Mouse (Mus musculus): Measurements from ENCODE around the gene BC024063. TPM values are rescaled to one million over a fixed set of nuclear protein-coding genes. Genes with fewer than 3 reads are reported as not detected.

The BC024063 gene
- polyA plus RNA-seq, 2 experiments, result 0.28 to 0.63 TPM

DNA sequence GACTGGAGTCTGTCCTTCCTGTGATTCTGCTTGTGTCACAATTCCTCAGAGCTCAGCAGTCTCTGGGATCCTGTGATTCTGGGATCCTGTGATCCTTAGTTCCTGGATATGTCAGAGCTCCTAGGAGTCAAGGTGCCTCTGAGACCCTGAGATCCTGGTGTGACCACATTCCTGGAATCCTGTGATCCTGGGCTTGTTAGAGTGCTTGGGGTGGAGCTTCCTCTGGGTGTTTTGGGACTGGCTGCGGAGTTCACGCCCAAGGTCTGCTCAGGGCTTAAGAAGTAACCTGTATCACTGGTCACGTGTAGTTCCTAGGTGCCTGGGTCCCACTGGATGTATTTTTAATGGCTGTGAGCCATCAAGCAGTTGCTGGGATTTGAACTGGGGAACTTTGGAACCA is 34.1 kb downstream of the BC024063 start:
- no peak overlapping the region for H3K9ac ChIP-seq (replicated peaks)
- H3K4me3 ChIP-seq (ENCODE audit: insufficient read depth in 1 of 2, low read depth in 2 of 2, low read length in 2 of 2), result no peak overlapping the region
- no peak overlapping the region for H3K4me2 ChIP-seq (ENCODE audit: low read depth)
- TF ChIP-seq CTCF (IDR thresholded peaks at IDR 0.05; ENCODE audit: low read depth), result no peak
- no peak for TF ChIP-seq EP300 (IDR thresholded peaks at IDR 0.05; ENCODE audit: low read depth)
- no peaks in the 10 kb centered on the region for H3K27me3 ChIP-seq (ENCODE audit: control insufficient read depth, insufficient read depth, low read length)
- DNase-seq (ENCODE audit: low read depth in 3 of 3, low spot score in 3 of 3), result no peak
- no peaks in the 10 kb centered on the region; the same call in 1 of the 2 replicates for H3K9me3 ChIP-seq (ENCODE audit: control insufficient read depth, low read length)
- no peak overlapping the region for H3K27ac ChIP-seq
- H3K36me3 ChIP-seq (replicated peaks; ENCODE audit: control insufficient read depth, insufficient read depth, low read depth), result no peaks in the 10 kb centered on the region
- 58% methylated on average over 3 of the region's 3 CpGs for WGBS (ENCODE audit: insufficient replicate concordance)
- no peaks in the 10 kb centered on the region for H3K4me1 ChIP-seq (replicated peaks; ENCODE audit: control insufficient read depth in 2 of 2, insufficient read depth in 2 of 2, low read length in 1 of 2)
- ATAC-seq (ENCODE audit: insufficient read depth), result no peak

DNA sequence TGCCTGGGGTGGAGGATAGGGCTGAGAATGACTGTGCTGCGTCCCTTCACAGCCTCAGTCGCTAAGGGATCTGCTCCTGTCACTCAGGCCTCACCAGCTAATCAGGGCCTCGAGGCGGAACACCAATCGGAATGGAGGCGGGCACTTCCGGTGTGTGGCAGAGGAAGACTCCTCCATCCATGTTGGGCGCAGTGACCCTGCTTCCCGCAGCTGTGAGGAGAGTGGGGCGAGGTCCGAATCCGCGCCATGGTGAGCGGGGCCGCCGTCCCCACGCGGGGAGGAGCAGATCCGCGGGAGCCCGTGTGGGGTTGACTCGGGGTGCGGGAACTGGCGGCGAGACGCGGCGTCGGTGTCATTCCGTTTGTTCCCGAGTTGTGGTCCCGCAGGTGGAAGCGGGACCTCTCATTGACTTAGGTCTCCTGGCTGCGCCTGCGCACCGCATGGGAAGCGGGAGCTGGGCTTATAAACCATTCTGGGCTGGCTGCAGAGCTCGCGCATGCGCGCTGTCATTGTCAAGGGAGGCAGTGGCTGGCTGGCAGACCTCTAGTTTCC is 44.8 kb downstream of the BC024063 start, which contains the start of gene AU041133:
TSS of gene AU041133 (plus strand) at position 164 of the 552 bp plus-strand sequence.
- Histone ChIP-seq H3K27me3 (ENCODE audit: control insufficient read depth, insufficient read depth, low read length) (no peaks in the 10 kb centered on the region), H3K4me3 (ENCODE audit: insufficient read depth in 1 of 2, low read depth in 2 of 2, low read length in 2 of 2) (peak within 1 kb of the TSS; percentile 70 to 72), H3K9ac (replicated peaks) (peak within 1 kb of the TSS; percentile 62), H3K27ac (no peak within 1 kb of the TSS), H3K4me2 (ENCODE audit: low read depth) (peak within 1 kb of the TSS; percentile 64), H3K36me3 (replicated peaks; ENCODE audit: control insufficient read depth, insufficient read depth, low read depth) (no peaks in the 10 kb centered on the region), H3K9me3 (ENCODE audit: control insufficient read depth, low read length) (no peaks in the 10 kb centered on the region; the same call in 1 of the 2 replicates), H3K4me1 (replicated peaks; ENCODE audit: control insufficient read depth in 2 of 2, insufficient read depth in 2 of 2, low read length in 1 of 2) (peaks cover 0 to 4% of the 10 kb centered on the region in 2 experiments; a peak in 1 of 4 replicates)
- TF ChIP-seq EP300 (IDR thresholded peaks at IDR 0.05; ENCODE audit: low read depth) (no peak), CTCF (IDR thresholded peaks at IDR 0.05; ENCODE audit: low read depth) (no peak)
- ATAC-seq (ENCODE audit: insufficient read depth) (peak; percentile 99), DNase-seq (ENCODE audit: low read depth in 3 of 3, low spot score in 3 of 3) (peak; percentile 58 to 68 (median 65))
- WGBS (ENCODE audit: insufficient replicate concordance), result under 1% methylated on average over 41 of the region's 41 CpGs

DNA sequence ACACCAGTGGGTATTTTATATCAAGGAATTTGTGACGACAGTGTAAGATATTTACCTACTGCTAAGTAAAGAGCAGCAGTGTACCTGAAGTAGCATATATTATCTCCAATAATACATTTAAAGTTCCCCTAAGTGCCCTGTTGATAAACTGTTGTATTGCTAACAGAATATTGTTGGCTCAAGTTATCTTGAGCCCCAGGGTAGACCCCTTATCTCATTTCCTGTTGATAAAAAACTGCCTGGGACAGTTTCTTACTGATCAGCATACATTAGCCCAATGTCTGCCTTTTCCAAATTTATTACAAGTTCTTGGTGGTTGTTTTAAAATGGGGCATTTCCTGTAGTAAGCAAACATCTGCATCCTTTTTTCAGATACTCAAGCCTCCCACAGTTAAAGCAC is 62.1 kb downstream of the BC024063 start:
- WGBS (ENCODE audit: insufficient replicate concordance), result 70% methylated on average over 1 of the region's 1 CpGs
- Histone ChIP-seq H3K27me3 (ENCODE audit: control insufficient read depth, insufficient read depth, low read length) (no peaks in the 10 kb centered on the region), H3K27ac (no peak overlapping the region), H3K4me1 (replicated peaks; ENCODE audit: control insufficient read depth in 2 of 2, insufficient read depth in 2 of 2, low read length in 1 of 2) (no peaks in the 10 kb centered on the region), H3K4me3 (ENCODE audit: insufficient read depth in 1 of 2, low read depth in 2 of 2, low read length in 2 of 2) (no peak overlapping the region), H3K9me3 (ENCODE audit: control insufficient read depth, low read length) (peaks cover 3% of the 10 kb centered on the region; the same call in 1 of the 2 replicates), H3K36me3 (replicated peaks; ENCODE audit: control insufficient read depth, insufficient read depth, low read depth) (no peaks in the 10 kb centered on the region), H3K9ac (replicated peaks) (no peak overlapping the region), H3K4me2 (ENCODE audit: low read depth) (no peak overlapping the region)
- no peak for ATAC-seq (ENCODE audit: insufficient read depth)
- TF ChIP-seq CTCF (IDR thresholded peaks at IDR 0.05; ENCODE audit: low read depth) (no peak), EP300 (IDR thresholded peaks at IDR 0.05; ENCODE audit: low read depth) (no peak)
- DNase-seq (ENCODE audit: low read depth in 3 of 3, low spot score in 3 of 3), result no peak

DNA sequence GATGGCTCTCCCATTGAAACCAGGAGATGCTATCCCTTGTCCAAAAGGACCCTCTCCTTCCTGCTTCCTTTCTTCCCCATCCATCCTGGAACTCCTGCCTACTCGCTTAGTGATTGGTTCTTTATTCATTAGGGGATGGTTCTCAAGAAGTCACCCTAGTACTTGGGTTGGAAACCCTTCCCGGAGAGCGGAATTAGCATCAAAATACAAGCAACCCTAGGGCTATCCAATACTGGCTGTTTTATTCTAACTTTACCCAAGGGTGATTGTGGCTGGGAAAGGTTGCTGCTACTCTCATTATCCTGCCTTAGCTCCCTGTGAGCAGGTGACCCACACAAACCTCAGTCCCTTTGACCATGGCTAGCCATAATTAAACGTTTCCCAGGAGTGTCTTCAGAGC is 64.4 kb downstream of the BC024063 start:
- H3K4me1 ChIP-seq (replicated peaks; ENCODE audit: control insufficient read depth in 2 of 2, insufficient read depth in 2 of 2, low read length in 1 of 2), result no peaks in the 10 kb centered on the region
- TF ChIP-seq EP300 (IDR thresholded peaks at IDR 0.05; ENCODE audit: low read depth) (no peak), CTCF (IDR thresholded peaks at IDR 0.05; ENCODE audit: low read depth) (no peak)
- no peak overlapping the region for H3K4me2 ChIP-seq (ENCODE audit: low read depth)
- H3K36me3 ChIP-seq (replicated peaks; ENCODE audit: control insufficient read depth, insufficient read depth, low read depth), result peaks cover 9% of the 10 kb centered on the region
- no peak for DNase-seq (ENCODE audit: low read depth in 3 of 3, low spot score in 3 of 3)
- no peak for ATAC-seq (ENCODE audit: insufficient read depth)
- H3K4me3 ChIP-seq (ENCODE audit: insufficient read depth in 1 of 2, low read depth in 2 of 2, low read length in 2 of 2), result no peak overlapping the region
- H3K9me3 ChIP-seq (ENCODE audit: control insufficient read depth, low read length), result peaks cover 17% of the 10 kb centered on the region
- H3K27ac ChIP-seq, result no peak overlapping the region
- whole genome bisulfite sequencing (ENCODE audit: insufficient replicate concordance), result 56% methylated on average over 4 of the region's 4 CpGs
- H3K9ac ChIP-seq (replicated peaks), result no peak overlapping the region
- no peaks in the 10 kb centered on the region for H3K27me3 ChIP-seq (ENCODE audit: control insufficient read depth, insufficient read depth, low read length)

Other genes starting within 250 kb of the BC024063 start
- gene Gm32687, start 219.4 kb upstream of the BC024063 start, polyA plus RNA-seq (2012; rRNA removed), result 0.19 and 0.80 TPM in 2 replicates
- 2.2 and 2.8 TPM in 2 replicates for gene Gm32687, start 219.4 kb upstream of the BC024063 start, polyA plus RNA-seq (2014; fragmentation: Nextera tagmentation; extraction: Ambion mirVana)
- 0.10 and 0.19 TPM in 2 replicates for gene Zfp781, start 152.9 kb upstream of the BC024063 start, polyA plus RNA-seq (2012; rRNA removed)
- gene Zfp781, start 152.9 kb upstream of the BC024063 start, polyA plus RNA-seq (2014; fragmentation: Nextera tagmentation; extraction: Ambion mirVana), result 0.39 and 0.55 TPM in 2 replicates
- gene Zfp873, start 35.2 kb upstream of the BC024063 start, polyA plus RNA-seq (2012; rRNA removed), result 0.90 and 1.6 TPM in 2 replicates
- gene Zfp873, start 35.2 kb upstream of the BC024063 start, polyA plus RNA-seq (2014; fragmentation: Nextera tagmentation; extraction: Ambion mirVana), result 1.7 TPM in 2 replicates
- gene AU041133, start 44.7 kb downstream of the BC024063 start, polyA plus RNA-seq (2012; rRNA removed), result 0.23 and 0.40 TPM in 2 replicates
- gene AU041133, start 44.7 kb downstream of the BC024063 start, polyA plus RNA-seq (2014; fragmentation: Nextera tagmentation; extraction: Ambion mirVana), result 1.1 and 1.4 TPM in 2 replicates
- gene Zfp938, start 157.9 kb downstream of the BC024063 start, polyA plus RNA-seq (2012; rRNA removed), result 0.77 and 1.4 TPM in 2 replicates
- 1.9 and 2.6 TPM in 2 replicates for gene Zfp938, start 157.9 kb downstream of the BC024063 start, polyA plus RNA-seq (2014; fragmentation: Nextera tagmentation; extraction: Ambion mirVana)
- not detected in 2 replicates for gene 4932415D10Rik, start 233.2 kb downstream of the BC024063 start, polyA plus RNA-seq (2012; rRNA removed)
- not detected in 2 replicates for gene 4932415D10Rik, start 233.2 kb downstream of the BC024063 start, polyA plus RNA-seq (2014; fragmentation: Nextera tagmentation; extraction: Ambion mirVana)